Mouse (Mus musculus) lung, adult 2 months (tissue): ENCODE measurements around the gene Tecpr1.

Source experiments
- CTCF ChIP-seq: fragments of 200-500 bp; IDR thresholded peaks from 2 replicates; pipeline ENCODE4 v1.5.1; 2011; ENCODE audit warnings: mild to moderate bottlenecking, low read length, control low read depth; ENCODE audit not compliant: insufficient read depth
- POLR2A ChIP-seq: fragments of 200-500 bp; IDR thresholded peaks from 2 replicates; pipeline ENCODE4 v1.6.1; 2011; ENCODE audit warnings: low read depth, mild to moderate bottlenecking, control low read depth, low read length, borderline replicate concordance; ENCODE audit errors: extremely low read depth

GRCm38 (mm10) chr5:144189950-144190583 lies 33.3 kb downstream of the Tecpr1 start, which contains the start of gene Bhlha15:
- TF ChIP-seq CTCF = no peak
- no peak for TF ChIP-seq POLR2A
